Mouse (Mus musculus) layer of hippocampus, adult 9-10 months (tissue): ENCODE measurements at regions not wholly inside any gene's neighbourhood (a gene's known extent, or its start where the extent isn't known, plus 50 kb on each side); places are given as distances from the start of the nearest gene placed in this dataset.
"Not testable (repeated sequence)": the region's sequence is repeated elsewhere in the genome, so short reads cannot be mapped to it uniquely, and the experiment has no call there.

Experiments
- DNase-seq: peaks from one replicate; pipeline ENCODE4 v3.0.0; 2022; ENCODE audit warnings: low spot score

GRCm38 (mm10) chr6:74282842-74283241 lies 813.4 kb upstream of the 4931417E11Rik start:
- DNase-seq: no peak

DNA sequence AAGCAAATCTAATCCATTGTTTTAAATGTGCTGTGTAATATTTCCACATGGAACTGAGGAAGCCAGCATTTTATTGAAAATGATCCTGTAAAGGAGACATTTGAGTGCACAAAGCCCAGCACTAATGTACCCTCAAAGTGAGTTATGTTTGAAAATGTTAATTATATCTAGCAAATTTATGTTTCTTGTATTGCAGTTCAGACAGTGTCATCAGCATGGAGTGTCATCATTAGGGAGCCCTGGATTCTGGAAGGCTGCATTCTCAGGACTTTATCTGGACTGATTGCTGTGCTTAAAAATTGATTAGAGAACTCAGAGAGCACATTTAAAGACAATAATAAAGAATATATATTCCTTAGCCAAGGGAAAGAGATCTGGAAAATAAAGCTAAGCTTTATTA lies 804.8 kb upstream of the 4931417E11Rik start:
- DNase-seq: no peak

- peak; percentile 12 for DNase-seq
Measured at GRCm38 (mm10) chr6:74271156-74271897, 801.9 kb upstream of the 4931417E11Rik start.

GRCm38 (mm10) chr6:74266601-74267000 lies 797.1 kb upstream of the 4931417E11Rik start:
- DNase-seq: not testable (repeated sequence)
